Mouse (Mus musculus) limb, embryonic 10.5 days (tissue): Measurements from ENCODE around the gene Hist1h2bf. TPM values are rescaled to one million over a fixed set of nuclear protein-coding genes. Genes with fewer than 3 reads are reported as not detected.
"Not testable (repeated sequence)": the region's sequence is repeated elsewhere in the genome, so short reads cannot be mapped to it uniquely, and the experiment has no call there.

Experiments
- DNase-seq: peaks from one replicate; pipeline ENCODE4 v3.0.0-alpha.2; 2017; ENCODE audit warnings: low spot score
- H3K27ac ChIP-seq: fragments of 300-500 bp; sonication (generic); 2 replicates; pipeline ENCODE4 v1.5.1; 2016; ENCODE audit warnings: mild to moderate bottlenecking
- H3K27me3 ChIP-seq: fragments of 300-500 bp; sonication (generic); 2 replicates; pipeline ENCODE4 v1.6.1; 2016; ENCODE audit warnings: low read depth, mild to moderate bottlenecking; ENCODE audit not compliant: poor library complexity, severe bottlenecking
- H3K36me3 ChIP-seq: fragments of 300-500 bp; sonication (generic); 2 replicates; pipeline ENCODE4 v1.6.1; 2016; ENCODE audit warnings: mild to moderate bottlenecking, moderate library complexity
- H3K4me1 ChIP-seq: fragments of 300-500 bp; sonication (generic); 2 replicates; pipeline ENCODE4 v1.6.1; 2016
- H3K4me3 ChIP-seq: fragments of 300-500 bp; sonication (generic); 2 replicates; pipeline ENCODE4 v1.5.1; 2016; ENCODE audit warnings: mild to moderate bottlenecking, moderate library complexity
- H3K9me3 ChIP-seq: fragments of 300-500 bp; sonication (generic); replicated peaks from 2 replicates; pipeline ENCODE4 v1.6.1; 2016; ENCODE audit warnings: mild to moderate bottlenecking
- WGBS: fragments of 180-500 bp; shearing (Covaris S2); methylation state at CpG from one replicate; pipeline ENCODE4 v1.1.7; 2016; 5-methylcytosine and 5-hydroxymethylcytosine counted together
- polyA plus RNA-seq: library from polyadenylated mRNA; unstranded; fragments of >200 nt; fragmentation: Nextera tagmentation; extraction: Ambion mirVana; gene quantifications from 2 replicates; pipeline ENCODE4 v1.2.1, GENCODE M21; 2016

The Hist1h2bf gene
- polyA plus RNA-seq, 1 experiment from 2014 or later, result 2.4 TPM

GRCm38 (mm10) chr13:23542225-23542980, 31.6 kb downstream of the Hist1h2bf start:
- DNase-seq, H3K9me3 ChIP-seq, H3K36me3 ChIP-seq, H3K27me3 ChIP-seq: not testable (repeated sequence)
- peak overlapping the region; percentile 57 for H3K4me3 ChIP-seq
- peak overlapping the region; percentile 96 for H3K27ac ChIP-seq
- peaks cover 16% of the 10 kb centered on the region for H3K4me1 ChIP-seq
- 11% methylated on average over 3 of the region's 3 CpGs for WGBS

- no peak overlapping the region for H3K4me3 ChIP-seq
- H3K36me3 ChIP-seq, result no peaks in the 10 kb centered on the region
- peaks cover 25% of the 10 kb centered on the region for H3K4me1 ChIP-seq
- H3K27me3 ChIP-seq, result no peaks in the 10 kb centered on the region
- no peaks in the 10 kb centered on the region for H3K9me3 ChIP-seq
- DNase-seq, result no peak
- H3K27ac ChIP-seq, result no peak overlapping the region
- 93% methylated on average over 3 of the region's 3 CpGs for WGBS
Observed at GRCm38 (mm10) chr13:23541497-23541896, 32.5 kb downstream of the Hist1h2bf start.

GRCm38 (mm10) chr13:23539821-23540220, 34.2 kb downstream of the Hist1h2bf start:
- H3K27me3 ChIP-seq, H3K27ac ChIP-seq, H3K36me3 ChIP-seq, DNase-seq, H3K9me3 ChIP-seq, H3K4me3 ChIP-seq: not testable (repeated sequence)
- 69% methylated on average over 1 of the region's 1 CpGs for WGBS
- peaks cover 30% of the 10 kb centered on the region for H3K4me1 ChIP-seq

- Histone ChIP-seq H3K4me3 (no peak overlapping the region), H3K27ac (peak overlapping the region; percentile 69), H3K4me1 (peaks cover 30% of the 10 kb centered on the region), H3K9me3 (no peaks in the 10 kb centered on the region), H3K36me3 (no peaks in the 10 kb centered on the region), H3K27me3 (no peaks in the 10 kb centered on the region)
- WGBS, result 68% methylated on average over 5 of the region's 5 CpGs
- no peak for DNase-seq
Observed at GRCm38 (mm10) chr13:23538249-23538648, 35.7 kb downstream of the Hist1h2bf start.

GRCm38 (mm10) chr13:23537006-23537710, 36.8 kb downstream of the Hist1h2bf start:
- no peaks in the 10 kb centered on the region for H3K27me3 ChIP-seq
- peak overlapping the region; percentile 63 for H3K4me3 ChIP-seq
- no peaks in the 10 kb centered on the region for H3K9me3 ChIP-seq
- no peaks in the 10 kb centered on the region for H3K36me3 ChIP-seq
- DNase-seq, result no peak
- 83% methylated on average over 3 of the region's 3 CpGs for WGBS
- H3K27ac ChIP-seq, result peak overlapping the region; percentile 97
- peaks cover 36% of the 10 kb centered on the region for H3K4me1 ChIP-seq

- Histone ChIP-seq H3K36me3 (no peaks in the 10 kb centered on the region), H3K27ac (peak overlapping the region; percentile 97), H3K27me3 (no peaks in the 10 kb centered on the region), H3K9me3 (no peaks in the 10 kb centered on the region), H3K4me1 (peaks cover 34% of the 10 kb centered on the region), H3K4me3 (peak overlapping the region; percentile 63)
- no peak for DNase-seq
- 22% methylated on average over 7 of the region's 7 CpGs for WGBS
Observed at GRCm38 (mm10) chr13:23536076-23536822, 37.7 kb downstream of the Hist1h2bf start.

GRCm38 (mm10) chr13:23535137-23536075, 38.6 kb downstream of the Hist1h2bf start, which contains the start of gene Hist1h3g:
Gene Hist1h3g (plus strand): TSS chr13:23535422.
- under 1% methylated on average over 53 of the region's 62 CpGs for WGBS
- Histone ChIP-seq H3K4me1 (peaks cover 34% of the 10 kb centered on the region), H3K4me3 (peak within 1 kb of the TSS; percentile 63), H3K27ac (peak within 1 kb of the TSS; percentile 97)
- peak; percentile 89 for DNase-seq
- H3K27me3 ChIP-seq, H3K9me3 ChIP-seq, H3K36me3 ChIP-seq: not testable (repeated sequence)

GRCm38 (mm10) chr13:23534368-23535131, 39.4 kb downstream of the Hist1h2bf start:
- no peaks in the 10 kb centered on the region for H3K36me3 ChIP-seq
- peak overlapping the region; percentile 63 for H3K4me3 ChIP-seq
- H3K27ac ChIP-seq, result peak overlapping the region; percentile 97
- DNase-seq, result peak; percentile 54
- peaks cover 36% of the 10 kb centered on the region for H3K4me1 ChIP-seq
- no peaks in the 10 kb centered on the region for H3K9me3 ChIP-seq
- under 1% methylated on average over 15 of the region's 15 CpGs for WGBS
- H3K27me3 ChIP-seq, result no peaks in the 10 kb centered on the region

- H3K27me3 ChIP-seq, H3K36me3 ChIP-seq, H3K9me3 ChIP-seq: not testable (repeated sequence)
- H3K27ac ChIP-seq, result peak within 1 kb of the TSS; percentile 97
- H3K4me3 ChIP-seq, result peak within 1 kb of the TSS; percentile 63
- peaks cover 42% of the 10 kb centered on the region for H3K4me1 ChIP-seq
- DNase-seq, result peak; percentile 75
- under 1% methylated on average over 31 of the region's 53 CpGs for WGBS
Observed at GRCm38 (mm10) chr13:23533560-23534367, 40.2 kb downstream of the Hist1h2bf start, which contains the start of gene Hist1h2af. Gene Hist1h2af (plus strand): TSS chr13:23533906.

GRCm38 (mm10) chr13:23532262-23533075, 41.5 kb downstream of the Hist1h2bf start:
- peak overlapping the region; percentile 97 for H3K27ac ChIP-seq
- H3K4me3 ChIP-seq, result peak overlapping the region; percentile 63
- DNase-seq, result peak; percentile 41
- WGBS, result 27% methylated on average over 9 of the region's 9 CpGs
- H3K9me3 ChIP-seq, result no peaks in the 10 kb centered on the region
- no peaks in the 10 kb centered on the region for H3K27me3 ChIP-seq
- H3K4me1 ChIP-seq, result peaks cover 34% of the 10 kb centered on the region
- H3K36me3 ChIP-seq, result no peaks in the 10 kb centered on the region
